Mouse (Mus musculus) kidney, adult 2 months (tissue): ENCODE measurements around the gene Arl8a.

Experiments
- CTCF ChIP-seq: fragments of 200-500 bp; conservative IDR thresholded peaks from 2 replicates; pipeline ENCODE4 v1.5.1; 2011; ENCODE audit warnings: low read depth, mild to moderate bottlenecking, control low read depth, low read length, moderate library complexity, mixed read lengths; ENCODE audit not compliant: insufficient read depth, insufficient read length
- POLR2A ChIP-seq: fragments of 200-500 bp; IDR thresholded peaks from one replicate; pipeline ENCODE4 v1.6.1; 2011; ENCODE audit warnings: low read depth, low read length, control low read depth

DNA sequence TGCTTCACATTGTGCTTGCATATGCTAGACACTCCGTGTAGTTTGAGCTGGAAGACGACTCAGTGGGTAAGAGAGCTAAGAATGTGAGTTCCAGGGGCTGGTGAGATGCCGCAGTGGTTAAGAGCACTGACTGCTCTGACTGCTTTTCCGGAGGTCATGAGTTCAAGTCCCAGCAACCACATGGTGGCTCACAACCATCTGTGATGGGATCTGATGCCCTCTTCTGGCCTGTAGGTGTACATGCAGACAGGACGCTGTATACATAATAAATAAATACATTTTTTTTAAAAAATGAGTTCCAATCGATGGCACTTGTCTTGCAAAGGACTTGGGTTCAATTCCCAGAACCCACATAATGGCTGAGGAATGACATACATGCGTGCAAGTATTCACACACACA lies 24.6 kb downstream of the Arl8a start:
- no peak for TF ChIP-seq POLR2A
- TF ChIP-seq CTCF = peak; percentile 37
